ENCODE assay signal across 11 mouse cellular contexts in the genomic region with DNA sequence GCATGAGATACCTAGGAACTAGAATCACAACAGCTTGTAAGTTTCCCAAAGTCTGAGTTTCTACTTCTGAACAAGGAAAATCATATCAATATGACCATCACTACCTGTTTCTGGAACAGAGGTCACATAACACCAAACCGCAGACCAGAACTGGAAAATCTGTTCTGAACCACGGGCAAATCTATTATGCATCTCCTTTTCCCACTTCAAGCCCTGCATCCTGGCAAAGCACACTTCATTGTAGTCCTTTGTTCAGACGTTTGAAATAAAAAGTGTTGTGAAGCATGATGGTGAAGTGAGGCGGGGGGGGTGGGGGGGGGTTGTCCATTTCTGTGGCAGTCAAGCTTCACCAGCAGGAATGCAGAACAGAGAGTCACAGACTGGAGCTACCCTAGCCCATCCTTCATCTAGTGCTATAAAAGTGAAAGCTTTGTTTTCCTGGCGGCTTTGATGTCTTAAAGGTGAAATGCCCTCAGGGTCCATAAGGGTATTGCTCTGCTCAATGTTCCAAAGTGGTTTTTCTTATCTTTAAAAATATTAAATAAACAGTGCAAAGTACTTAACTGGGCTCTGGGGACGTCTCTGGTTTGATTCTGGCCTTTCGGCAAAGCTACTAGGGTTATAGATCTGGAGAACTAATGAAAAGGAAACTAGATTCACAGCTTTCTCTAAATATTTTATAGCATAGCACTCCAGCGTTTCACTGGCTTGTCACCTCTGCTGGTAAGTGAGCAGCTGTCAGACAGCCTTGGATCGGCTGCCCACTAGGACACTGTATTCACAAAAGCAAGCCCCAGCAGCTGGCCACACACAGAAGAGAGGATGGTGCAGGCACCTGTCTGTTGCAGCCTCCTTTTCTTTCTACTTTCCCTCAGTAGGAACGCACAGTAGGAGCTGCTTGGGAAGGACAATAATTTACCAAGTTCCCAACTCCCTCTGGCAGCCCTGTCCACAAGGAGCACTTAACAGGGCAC.
DNase-seq lines count a peak whose midpoint lies in the region; ATAC-seq lines count a peak whose summit lies in the region.
"Had no signal": no experiment of that assay in that cellular context is flagged by ENCODE, and none has a peak within 500 bp of the region (broad histone marks: within the 10 kb centered on the region; RNA-seq: fewer than 3 reads in every experiment).

No protein-coding gene starts in this region.

- H3K9ac ChIP-seq in heart, embryonic 13.5 days: no peak overlapping the region
- no peak overlapping the region for H3K9ac ChIP-seq in heart, embryonic 12.5 days
- H3K9ac ChIP-seq in intestine, embryonic 16.5 days (ENCODE audit: low read depth, low read length): no peak overlapping the region
- no peak overlapping the region for H3K9ac ChIP-seq in neural tube, embryonic 12.5 days

- H3K4me2 ChIP-seq in heart, embryonic 13.5 days: peak overlapping the region; percentile 31
- no peak overlapping the region; the same call in 1 of the 2 replicates for H3K4me2 ChIP-seq in heart, embryonic 12.5 days
- H3K4me2 ChIP-seq in intestine, embryonic 16.5 days (ENCODE audit: low read depth, low read length): peak overlapping the region; percentile 33
- peak overlapping the region; percentile 37 for H3K4me2 ChIP-seq in neural tube, embryonic 12.5 days (replicated peaks)

- WGBS in heart, embryonic 13.5 days: 43% methylated on average over 10 of the region's 10 CpGs
- WGBS in heart, embryonic 12.5 days: 44% methylated on average over 10 of the region's 10 CpGs
- 19% methylated on average over 10 of the region's 10 CpGs for WGBS in intestine, embryonic 16.5 days
- WGBS in neural tube, embryonic 12.5 days: 18% methylated on average over 10 of the region's 10 CpGs

- ATAC-seq in heart, embryonic 13.5 days (ENCODE audit: extremely low read depth, insufficient number of reproducible peaks, low FRiP score, low TSS enrichment): no peak
- ATAC-seq in heart, embryonic 12.5 days (ENCODE audit: insufficient number of reproducible peaks, low FRiP score): no peak
- ATAC-seq in intestine, embryonic 16.5 days: peak; percentile 82
- peak; percentile 82 for ATAC-seq in neural tube, embryonic 12.5 days (ENCODE audit: low FRiP score, low read depth)
- ATAC-seq: Patski had no signal

- H3K4me1 ChIP-seq in heart, embryonic 13.5 days: peaks cover 6% of the 10 kb centered on the region; the same call in 1 of the 2 replicates
- no peaks in the 10 kb centered on the region for H3K4me1 ChIP-seq in heart, embryonic 12.5 days (replicated peaks)
- peaks cover 7% of the 10 kb centered on the region; the same call in 1 of the 2 replicates for H3K4me1 ChIP-seq in intestine, embryonic 16.5 days (ENCODE audit: control insufficient read depth, insufficient read depth, low read length)
- H3K4me1 ChIP-seq in neural tube, embryonic 12.5 days: peaks cover 8% of the 10 kb centered on the region

- H3K27me3 ChIP-seq in heart, embryonic 13.5 days (replicated peaks): no peaks in the 10 kb centered on the region
- no peaks in the 10 kb centered on the region for H3K27me3 ChIP-seq in heart, embryonic 12.5 days (replicated peaks)
- H3K27me3 ChIP-seq in intestine, embryonic 16.5 days (replicated peaks; ENCODE audit: control insufficient read depth, insufficient read depth, low read length): no peaks in the 10 kb centered on the region
- no peaks in the 10 kb centered on the region for H3K27me3 ChIP-seq in neural tube, embryonic 12.5 days (replicated peaks)
- H3K27me3 ChIP-seq: Patski had no signal

- peak; percentile 5 for DNase-seq in embryo, embryonic 9.5 days (ENCODE audit: extremely low spot score)
- no peak for DNase-seq in spleen, adult 12 weeks (ENCODE audit: low spot score)
- DNase-seq in c-Kit-positive CD71-positive TER-119-positive erythroid progenitor cells, embryonic 14.5 days (ENCODE audit: low spot score): no peak
- DNase-seq in spleen, postnatal 4 days (ENCODE audit: low spot score in 2 of 2): no peak
- DNase-seq: gastrocnemius, postnatal 14 days; lung, postnatal 36 days had no signal

- H3K36me3 ChIP-seq in heart, embryonic 13.5 days: no peaks in the 10 kb centered on the region
- no peaks in the 10 kb centered on the region for H3K36me3 ChIP-seq in heart, embryonic 12.5 days
- no peaks in the 10 kb centered on the region for H3K36me3 ChIP-seq in intestine, embryonic 16.5 days (ENCODE audit: control insufficient read depth, insufficient read depth, low read length)
- no peaks in the 10 kb centered on the region for H3K36me3 ChIP-seq in neural tube, embryonic 12.5 days

- no peak overlapping the region for H3K4me3 ChIP-seq in heart, embryonic 13.5 days
- H3K4me3 ChIP-seq in heart, embryonic 12.5 days: no peak overlapping the region
- H3K4me3 ChIP-seq in intestine, embryonic 16.5 days (ENCODE audit: low read length): no peak overlapping the region
- no peak overlapping the region for H3K4me3 ChIP-seq in neural tube, embryonic 12.5 days

- H3K27ac ChIP-seq in heart, embryonic 13.5 days (replicated peaks): no peak overlapping the region
- no peak overlapping the region for H3K27ac ChIP-seq in heart, embryonic 12.5 days (ENCODE audit: poor library complexity, severe bottlenecking)
- H3K27ac ChIP-seq in intestine, embryonic 16.5 days (ENCODE audit: low read length): no peak overlapping the region
- no peak overlapping the region for H3K27ac ChIP-seq in neural tube, embryonic 12.5 days

- no peaks in the 10 kb centered on the region for H3K9me3 ChIP-seq in heart, embryonic 13.5 days
- H3K9me3 ChIP-seq in heart, embryonic 12.5 days (replicated peaks): no peaks in the 10 kb centered on the region
- no peaks in the 10 kb centered on the region for H3K9me3 ChIP-seq in intestine, embryonic 16.5 days (ENCODE audit: control insufficient read depth, low read length)
- H3K9me3 ChIP-seq in neural tube, embryonic 12.5 days: no peaks in the 10 kb centered on the region

Comparison
In these comparisons a context has a peak if more than half of its experiments do, and no peak if none do; other contexts are left out.
1. ATAC-seq: peak in intestine, embryonic 16.5 days (single experiment) and neural tube, embryonic 12.5 days (single experiment); none in heart, embryonic 13.5 days (single experiment) and heart, embryonic 12.5 days (single experiment).